Mouse (Mus musculus): ENCODE results near the gene Cyp46a1.

DNA sequence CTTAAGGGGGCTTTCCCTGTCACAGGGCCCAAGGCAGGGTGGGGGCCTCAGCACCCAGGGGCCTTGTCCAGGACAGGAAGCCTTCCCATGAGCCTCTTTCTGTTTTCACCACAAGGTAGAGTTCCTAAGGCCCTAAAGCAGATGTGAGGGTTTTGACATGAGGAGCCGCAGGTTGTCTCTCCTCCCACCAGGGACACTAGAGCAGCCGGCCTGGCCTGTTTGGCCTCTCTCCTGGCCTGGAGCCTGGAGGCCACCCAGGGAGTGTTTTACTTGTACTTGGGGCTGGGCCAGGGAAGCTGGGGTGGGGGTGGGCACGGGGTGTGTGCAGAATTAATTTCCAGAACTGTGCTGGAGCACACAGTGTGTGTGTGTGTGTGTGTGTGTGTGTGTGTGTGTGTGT is 31.2 kb downstream of the Cyp46a1 start:
- TF ChIP-seq POLR2A (IDR thresholded peaks at IDR 0.05; ENCODE audit: borderline replicate concordance, extremely low read depth, insufficient read depth, insufficient read length, poor library complexity, severe bottlenecking) (no peak), CTCF (IDR thresholded peaks at IDR 0.05; ENCODE audit: borderline replicate concordance, extremely low read depth, insufficient read depth, insufficient read length) (peak; percentile 21; the same call in 1 of the 2 replicates)
